Mouse (Mus musculus) liver, embryonic 14.5 days (tissue): ENCODE measurements at regions not wholly inside any gene's neighbourhood (a gene's known extent, or its start where the extent isn't known, plus 50 kb on each side); places are given as distances from the start of the nearest gene placed in this dataset.

Source experiments
- ATAC-seq: fragments of 200-750 bp; cut with Nextera tagmentation; 2 replicates; pipeline ENCODE4 v1.8.0; 2017; ENCODE audit warnings: moderate number of reproducible peaks, mild to moderate bottlenecking, moderate library complexity; ENCODE audit not compliant: insufficient read depth
- DNase-seq, 3 experiments: peaks; one replicate each; pipeline ENCODE4 v3.0.0-alpha.2; 2012 to 2013; ENCODE audit warnings: low read depth in 3 of 3, low spot score in 3 of 3
- H3K27ac ChIP-seq: fragments of 300-500 bp; sonication (generic); 2 replicates; pipeline ENCODE4 v1.5.1; 2014; ENCODE audit warnings: moderate library complexity, mild to moderate bottlenecking, control low read depth, inconsistent platforms
- H3K27me3 ChIP-seq: fragments of 300-500 bp; sonication (generic); 2 replicates; pipeline ENCODE4 v1.6.1; 2014; ENCODE audit warnings: mild to moderate bottlenecking, low read length, moderate library complexity; ENCODE audit not compliant: control insufficient read depth, insufficient read depth
- H3K36me3 ChIP-seq: fragments of 300-500 bp; sonication (generic); replicated peaks from 2 replicates; pipeline ENCODE4 v1.6.1; 2014; ENCODE audit warnings: low read depth; ENCODE audit not compliant: control insufficient read depth, insufficient read depth
- H3K4me1 ChIP-seq, 2 experiments: fragments of 200-500 bp in 1 of 2; fragments of 300-500 bp in 1 of 2; sonication (generic) in 1 of 2; replicated peaks; 2 replicates each; pipeline ENCODE4 v1.6.1; 2012 to 2014; ENCODE audit warnings: antibody characterized with exemption in 1 of 2, inconsistent platforms in 1 of 2, low read length in 1 of 2; ENCODE audit not compliant: control insufficient read depth in 2 of 2, insufficient read depth in 2 of 2
- H3K4me2 ChIP-seq: fragments of 300-500 bp; sonication (generic); 2 replicates; pipeline ENCODE4 v1.6.1; 2014; ENCODE audit warnings: low read depth, mild to moderate bottlenecking, control low read depth, moderate library complexity
- H3K4me3 ChIP-seq, 2 experiments: fragments of 200-500 bp in 1 of 2; fragments of 300-500 bp in 1 of 2; sonication (generic) in 1 of 2; 2 replicates each; pipeline ENCODE4 v1.5.1; 2012 to 2014; ENCODE audit warnings: low read depth in 2 of 2, low read length in 2 of 2, mild to moderate bottlenecking in 2 of 2, control low read depth in 1 of 2, inconsistent platforms in 1 of 2, moderate library complexity in 1 of 2; ENCODE audit not compliant: insufficient read depth in 1 of 2
- H3K9ac ChIP-seq: fragments of 300-500 bp; sonication (generic); replicated peaks from 2 replicates; pipeline ENCODE4 v1.6.1; 2014; ENCODE audit warnings: mild to moderate bottlenecking, control low read depth, moderate library complexity
- H3K9me3 ChIP-seq: fragments of 300-500 bp; sonication (generic); 2 replicates; pipeline ENCODE4 v1.6.1; 2016; ENCODE audit warnings: low read length, mixed read lengths; ENCODE audit not compliant: control insufficient read depth
- CTCF ChIP-seq: IDR thresholded peaks from 2 replicates; pipeline ENCODE4 v1.5.1; 2016; ENCODE audit warnings: antibody characterized with exemption, low read depth, control low read depth
- EP300 ChIP-seq: IDR thresholded peaks from 2 replicates; pipeline ENCODE4 v1.6.1; 2016; ENCODE audit warnings: antibody characterized with exemption, low read depth
- WGBS: fragments of 180-500 bp; shearing (Covaris S2); extraction: QIAGEN DNeasy Blood & Tissue Kit; methylation state at CpG from one replicate; pipeline ENCODE4 v1.1.7; 2014; ENCODE audit not compliant: insufficient replicate concordance; 5-methylcytosine and 5-hydroxymethylcytosine counted together

GRCm38 (mm10) chr12:106462281-106462680, 452.3 kb downstream of the Vrk1 start:
- no peak for ATAC-seq
- H3K9me3 ChIP-seq: no peaks in the 10 kb centered on the region
- no peak overlapping the region for H3K4me2 ChIP-seq
- no peak overlapping the region for H3K4me3 ChIP-seq
- no peaks in the 10 kb centered on the region for H3K27me3 ChIP-seq
- H3K4me1 ChIP-seq: no peaks in the 10 kb centered on the region
- 22% methylated on average over 3 of the region's 3 CpGs for WGBS
- DNase-seq: no peak
- no peak overlapping the region for H3K27ac ChIP-seq
- H3K36me3 ChIP-seq: no peaks in the 10 kb centered on the region
- H3K9ac ChIP-seq: no peak overlapping the region
- TF ChIP-seq EP300: no peak
- TF ChIP-seq CTCF: no peak

- Histone ChIP-seq H3K9ac (no peak overlapping the region), H3K27me3 (no peaks in the 10 kb centered on the region), H3K4me1 (no peaks in the 10 kb centered on the region), H3K9me3 (no peaks in the 10 kb centered on the region), H3K36me3 (no peaks in the 10 kb centered on the region), H3K27ac (no peak overlapping the region), H3K4me3 (no peak overlapping the region), H3K4me2 (no peak overlapping the region)
- TF ChIP-seq CTCF (no peak), EP300 (no peak)
- 30% methylated on average over 11 of the region's 11 CpGs for WGBS
- DNase-seq: no peak
- no peak for ATAC-seq
Measured at GRCm38 (mm10) chr12:106464701-106465100, 454.7 kb downstream of the Vrk1 start.

- H3K27me3 ChIP-seq: no peaks in the 10 kb centered on the region
- H3K27ac ChIP-seq: no peak overlapping the region
- no peak overlapping the region for H3K4me2 ChIP-seq
- no peaks in the 10 kb centered on the region for H3K36me3 ChIP-seq
- ATAC-seq (no peak), DNase-seq (no peak)
- H3K9me3 ChIP-seq: no peaks in the 10 kb centered on the region
- no peaks in the 10 kb centered on the region for H3K4me1 ChIP-seq
- WGBS: 57% methylated on average over 18 of the region's 18 CpGs
- no peak overlapping the region for H3K4me3 ChIP-seq
- H3K9ac ChIP-seq: no peak overlapping the region
- no peak for TF ChIP-seq CTCF
Measured at GRCm38 (mm10) chr12:106468173-106468860, 458.3 kb downstream of the Vrk1 start.

GRCm38 (mm10) chr12:106474501-106475165, 464.6 kb downstream of the Vrk1 start:
- H3K36me3 ChIP-seq: no peaks in the 10 kb centered on the region
- H3K27ac ChIP-seq: no peak overlapping the region
- peaks cover 0 to 5% of the 10 kb centered on the region in 2 experiments; a peak in 1 of 4 replicates for H3K4me1 ChIP-seq
- WGBS: 4% methylated on average over 24 of the region's 24 CpGs
- no peak overlapping the region for H3K9ac ChIP-seq
- no peak overlapping the region for H3K4me3 ChIP-seq
- no peaks in the 10 kb centered on the region for H3K9me3 ChIP-seq
- no peak for ATAC-seq
- TF ChIP-seq EP300 (no peak), CTCF (no peak)
- no peak overlapping the region for H3K4me2 ChIP-seq
- peaks cover 19% of the 10 kb centered on the region for H3K27me3 ChIP-seq
- DNase-seq: no peak

- WGBS: 47% methylated on average over 8 of the region's 8 CpGs
- no peaks in the 10 kb centered on the region for H3K36me3 ChIP-seq
- TF ChIP-seq CTCF (no peak), EP300 (no peak)
Measured at GRCm38 (mm10) chr12:106475486-106476050, 465.5 kb downstream of the Vrk1 start.

More at GRCm38 (mm10) chr12:106475486-106476050, 465.5 kb downstream of the Vrk1 start:
- H3K4me1 ChIP-seq: peaks cover 0 to 5% of the 10 kb centered on the region in 2 experiments; a peak in 1 of 4 replicates
- no peak for DNase-seq
- no peaks in the 10 kb centered on the region for H3K9me3 ChIP-seq
- H3K27me3 ChIP-seq: peaks cover 26% of the 10 kb centered on the region
- H3K9ac ChIP-seq: no peak overlapping the region
- no peak overlapping the region for H3K4me3 ChIP-seq
- H3K27ac ChIP-seq: no peak overlapping the region
- no peak overlapping the region for H3K4me2 ChIP-seq
- no peak for ATAC-seq
